Mouse (Mus musculus) heart, embryonic 14.5 days (tissue): ENCODE measurements around the gene Gm28308. TPM values are rescaled to one million over a fixed set of nuclear protein-coding genes. Genes with fewer than 3 reads are reported as not detected.

Experiments
- ATAC-seq: fragments of 200-750 bp; cut with Nextera tagmentation; 2 replicates; pipeline ENCODE4 v1.8.0; 2017; ENCODE audit warnings: low read depth, moderate TSS enrichment; ENCODE audit not compliant: insufficient number of reproducible peaks, insufficient read depth, low FRiP score
- H3K27ac ChIP-seq, 2 experiments: fragments of 200-500 bp in 1 of 2; fragments of 300-500 bp in 1 of 2; sonication (generic) in 1 of 2; replicated peaks in 1 of 2; 2 replicates each; pipeline ENCODE4 v1.5.1; 2012 to 2014; ENCODE audit warnings: low read depth in 2 of 2, low read length in 2 of 2, control low read depth in 1 of 2, mild to moderate bottlenecking in 1 of 2, mixed read lengths in 1 of 2; ENCODE audit not compliant: control insufficient read depth in 1 of 2, insufficient read depth in 1 of 2
- H3K27me3 ChIP-seq: fragments of 300-500 bp; sonication (generic); 2 replicates; pipeline ENCODE4 v1.6.1; 2014; ENCODE audit warnings: mild to moderate bottlenecking, low read length, control low read depth; ENCODE audit not compliant: control insufficient read depth, insufficient read depth
- H3K36me3 ChIP-seq: fragments of 300-500 bp; sonication (generic); 2 replicates; pipeline ENCODE4 v1.6.1; 2014; ENCODE audit warnings: mild to moderate bottlenecking, control low read depth, low read length, mixed read lengths; ENCODE audit not compliant: control insufficient read depth, insufficient read depth
- H3K4me1 ChIP-seq, 2 experiments: fragments of 200-500 bp in 1 of 2; fragments of 300-500 bp in 1 of 2; sonication (generic) in 1 of 2; 2 replicates each; pipeline ENCODE4 v1.6.1; 2012 to 2014; ENCODE audit warnings: low read length in 2 of 2, control low read depth in 1 of 2, mixed read lengths in 1 of 2; ENCODE audit not compliant: control insufficient read depth in 2 of 2, insufficient read depth in 2 of 2
- H3K4me2 ChIP-seq: fragments of 300-500 bp; sonication (generic); 2 replicates; pipeline ENCODE4 v1.6.1; 2014; ENCODE audit warnings: mild to moderate bottlenecking, low read length
- H3K4me3 ChIP-seq, 2 experiments: fragments of 200-500 bp in 1 of 2; fragments of 300-500 bp in 1 of 2; sonication (generic) in 1 of 2; 2 replicates each; pipeline ENCODE4 v1.5.1; 2012 to 2014; ENCODE audit warnings: low read length in 2 of 2, mild to moderate bottlenecking in 2 of 2, control low read depth in 1 of 2, low read depth in 1 of 2, moderate library complexity in 1 of 2; ENCODE audit not compliant: control insufficient read depth in 1 of 2, insufficient read depth in 1 of 2
- H3K9ac ChIP-seq: fragments of 300-500 bp; sonication (generic); 2 replicates; pipeline ENCODE4 v1.6.1; 2014; ENCODE audit warnings: mild to moderate bottlenecking, low read length
- H3K9me3 ChIP-seq: fragments of 300-500 bp; sonication (generic); 2 replicates; pipeline ENCODE4 v1.6.1; 2016; ENCODE audit warnings: low read length, control low read depth; ENCODE audit not compliant: control insufficient read depth
- WGBS: fragments of 180-500 bp; shearing (Covaris S2); extraction: QIAGEN DNeasy Blood & Tissue Kit; methylation state at CpG from one replicate; pipeline ENCODE4 v1.1.7; 2014; 5-methylcytosine and 5-hydroxymethylcytosine counted together
- polyA plus RNA-seq: library from polyadenylated mRNA; unstranded; fragments of >200 nt; fragmentation: Nextera tagmentation; extraction: Ambion mirVana; gene quantifications from 2 replicates; pipeline ENCODE4 v1.2.1, GENCODE M21; 2014

Gene Gm28308
- polyA plus RNA-seq, 1 experiment from 2014 or later, result not detected

GRCm38 (mm10) chr6:52155471-52155870 is 57.7 kb downstream of the Gm28308 start:
- H3K9ac ChIP-seq, result no peak overlapping the region
- 58% methylated on average over 3 of the region's 3 CpGs for WGBS
- H3K36me3 ChIP-seq, result no peaks in the 10 kb centered on the region
- H3K27ac ChIP-seq, result no peak overlapping the region
- H3K9me3 ChIP-seq, result no peaks in the 10 kb centered on the region
- peaks cover 0 to 11% of the 10 kb centered on the region in 2 experiments; a peak in 3 of 4 replicates for H3K4me1 ChIP-seq
- no peak for ATAC-seq
- H3K4me3 ChIP-seq, result no peak overlapping the region
- H3K4me2 ChIP-seq, result no peak overlapping the region
- H3K27me3 ChIP-seq, result peaks cover 100% of the 10 kb centered on the region

DNA sequence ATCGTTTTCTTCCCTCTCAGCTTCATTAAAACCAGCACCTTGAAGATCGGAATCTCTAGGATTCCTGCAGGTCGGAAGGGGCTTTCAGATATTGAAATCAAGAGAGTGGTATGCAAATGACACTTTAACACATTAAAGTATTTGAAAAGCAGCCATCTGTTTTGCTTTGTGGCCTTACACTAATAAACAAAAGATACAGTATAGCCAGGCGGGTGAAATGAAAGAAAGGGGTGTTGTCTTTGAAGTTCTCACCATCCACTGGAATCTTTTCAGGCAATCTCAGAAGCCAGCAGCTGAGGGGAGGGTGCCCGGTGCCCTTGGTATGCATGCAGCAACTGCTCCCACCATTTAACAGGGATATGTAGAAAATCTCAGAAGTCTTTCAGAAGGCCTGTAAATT is 59.1 kb downstream of the Gm28308 start:
- Histone ChIP-seq H3K4me3 (no peak overlapping the region), H3K9ac (no peak overlapping the region), H3K4me1 (peaks cover 0 to 8% of the 10 kb centered on the region in 2 experiments; a peak in 3 of 4 replicates), H3K9me3 (peaks cover 6% of the 10 kb centered on the region; the same call in 1 of the 2 replicates), H3K27ac (no peak overlapping the region), H3K4me2 (no peak overlapping the region), H3K27me3 (peaks cover 99% of the 10 kb centered on the region), H3K36me3 (no peaks in the 10 kb centered on the region)
- WGBS, result 29% methylated on average over 5 of the region's 5 CpGs
- no peak for ATAC-seq

DNA sequence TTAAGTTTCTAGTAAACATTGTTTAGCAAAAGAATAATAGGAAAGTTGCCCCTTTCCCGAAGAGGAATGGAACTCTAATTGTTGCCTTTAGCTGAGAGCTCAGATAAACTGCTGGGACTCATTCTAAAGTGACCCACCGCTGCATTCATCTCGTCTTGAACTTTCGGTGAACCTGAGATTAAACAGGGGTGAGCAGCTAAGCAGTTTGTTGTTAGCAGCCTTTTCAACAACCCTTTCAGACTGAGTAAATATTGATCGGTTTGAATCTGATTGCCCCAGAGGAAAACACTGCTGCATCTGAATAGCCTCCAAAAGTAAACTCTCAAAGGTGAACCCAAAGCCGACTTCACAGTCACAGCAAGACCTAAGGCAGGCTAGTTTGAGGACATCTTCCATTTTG is 59.9 kb downstream of the Gm28308 start:
- peaks cover 0 to 1% of the 10 kb centered on the region in 2 experiments; a peak in 2 of 4 replicates for H3K4me1 ChIP-seq
- no peak overlapping the region for H3K9ac ChIP-seq
- no peak for ATAC-seq
- no peak overlapping the region for H3K4me3 ChIP-seq
- peaks cover 91% of the 10 kb centered on the region for H3K27me3 ChIP-seq
- no peak overlapping the region for H3K4me2 ChIP-seq
- no peak overlapping the region for H3K27ac ChIP-seq
- WGBS, result 5% methylated on average over 6 of the region's 6 CpGs
- H3K36me3 ChIP-seq, result no peaks in the 10 kb centered on the region
- peaks cover 6% of the 10 kb centered on the region; the same call in 1 of the 2 replicates for H3K9me3 ChIP-seq

GRCm38 (mm10) chr6:52152226-52153193 is 60.6 kb downstream of the Gm28308 start:
- Histone ChIP-seq H3K27ac (no peak overlapping the region), H3K9ac (no peak overlapping the region), H3K27me3 (peaks cover 91% of the 10 kb centered on the region), H3K4me2 (no peak overlapping the region), H3K4me3 (no peak overlapping the region), H3K36me3 (no peaks in the 10 kb centered on the region), H3K9me3 (peaks cover 6% of the 10 kb centered on the region; the same call in 1 of the 2 replicates), H3K4me1 (no peaks in the 10 kb centered on the region)
- no peak for ATAC-seq
- WGBS, result 14% methylated on average over 16 of the region's 16 CpGs

- Histone ChIP-seq H3K27ac (no peak overlapping the region), H3K9ac (no peak overlapping the region), H3K27me3 (peaks cover 91% of the 10 kb centered on the region), H3K4me2 (no peak overlapping the region), H3K4me1 (no peaks in the 10 kb centered on the region), H3K9me3 (peaks cover 6% of the 10 kb centered on the region; the same call in 1 of the 2 replicates), H3K4me3 (no peak overlapping the region), H3K36me3 (no peaks in the 10 kb centered on the region)
- no peak for ATAC-seq
- WGBS, result 14% methylated on average over 4 of the region's 4 CpGs
These were observed 61.6 kb downstream of the Gm28308 start for GRCm38 (mm10) chr6:52151571-52151970.

DNA sequence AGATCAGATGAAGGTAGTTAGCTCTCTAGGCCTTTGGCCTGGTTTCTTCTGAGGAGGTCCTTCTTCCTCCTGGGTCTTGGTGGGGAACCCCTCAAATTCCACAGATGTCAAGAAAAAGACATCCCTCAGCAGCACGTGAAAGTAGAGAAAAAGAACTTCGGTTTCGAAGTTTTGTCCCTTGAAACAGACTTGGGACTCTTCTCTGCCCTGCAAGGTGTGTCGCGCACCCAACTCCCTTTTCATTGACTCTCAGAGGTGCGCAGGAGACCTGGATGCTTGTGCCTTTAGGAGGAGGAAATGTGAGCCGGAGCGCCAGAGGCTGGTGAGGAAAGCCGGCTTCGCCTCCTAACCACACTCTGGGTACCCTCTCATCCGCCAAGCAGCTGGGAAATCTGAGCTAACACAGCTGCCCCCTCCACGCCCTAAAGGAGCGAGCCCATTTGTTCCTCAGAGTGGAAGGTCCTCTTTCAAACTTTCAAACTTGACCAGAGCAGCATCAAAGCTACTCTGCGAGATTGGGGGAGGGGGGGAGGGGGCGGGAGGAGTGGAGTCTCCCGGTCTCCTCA is 62.7 kb downstream of the Gm28308 start:
- Histone ChIP-seq H3K4me3 (no peak overlapping the region), H3K4me2 (no peak overlapping the region), H3K27me3 (peaks cover 87% of the 10 kb centered on the region)

DNA sequence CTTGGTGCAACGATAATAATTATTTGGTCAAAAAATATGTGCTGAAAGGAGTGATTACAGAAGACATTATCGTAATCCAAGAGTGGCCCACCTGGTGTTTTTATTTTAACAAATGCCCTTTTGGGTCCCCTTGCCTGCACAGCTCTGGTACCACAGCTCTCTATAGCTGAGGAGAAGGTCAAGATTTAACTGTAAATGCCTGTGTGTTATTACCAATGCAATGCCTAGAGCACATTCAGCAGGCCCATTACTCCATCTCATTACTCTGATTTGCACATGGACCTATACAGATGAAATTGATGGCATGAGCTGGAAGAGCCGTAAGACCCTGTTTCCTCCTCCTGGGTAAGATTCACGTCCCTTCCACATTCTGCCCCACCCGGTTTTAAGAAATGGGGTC is 74.0 kb downstream of the Gm28308 start:
- Histone ChIP-seq H3K4me1 (no peaks in the 10 kb centered on the region), H3K4me3 (no peak overlapping the region), H3K27ac (no peak overlapping the region), H3K9me3 (no peaks in the 10 kb centered on the region), H3K9ac (no peak overlapping the region), H3K4me2 (no peak overlapping the region), H3K27me3 (peaks cover 13% of the 10 kb centered on the region), H3K36me3 (no peaks in the 10 kb centered on the region)
- ATAC-seq, result no peak
- WGBS, result 74% methylated on average over 5 of the region's 5 CpGs

More for the DNA sequence above, 62.7 kb downstream of the Gm28308 start:
- WGBS, result 4% methylated on average over 16 of the region's 16 CpGs
- H3K9me3 ChIP-seq, result peaks cover 6% of the 10 kb centered on the region; the same call in 1 of the 2 replicates
- ATAC-seq, result no peak
- no peaks in the 10 kb centered on the region for H3K36me3 ChIP-seq
- no peak overlapping the region for H3K27ac ChIP-seq
- no peaks in the 10 kb centered on the region for H3K4me1 ChIP-seq
- H3K9ac ChIP-seq, result no peak overlapping the region
